Mouse (Mus musculus): ENCODE measurements around the gene Noc3l.
A peak's percentile ranks its signal among the peaks of the same experiment; 100 is the strongest.

DNA sequence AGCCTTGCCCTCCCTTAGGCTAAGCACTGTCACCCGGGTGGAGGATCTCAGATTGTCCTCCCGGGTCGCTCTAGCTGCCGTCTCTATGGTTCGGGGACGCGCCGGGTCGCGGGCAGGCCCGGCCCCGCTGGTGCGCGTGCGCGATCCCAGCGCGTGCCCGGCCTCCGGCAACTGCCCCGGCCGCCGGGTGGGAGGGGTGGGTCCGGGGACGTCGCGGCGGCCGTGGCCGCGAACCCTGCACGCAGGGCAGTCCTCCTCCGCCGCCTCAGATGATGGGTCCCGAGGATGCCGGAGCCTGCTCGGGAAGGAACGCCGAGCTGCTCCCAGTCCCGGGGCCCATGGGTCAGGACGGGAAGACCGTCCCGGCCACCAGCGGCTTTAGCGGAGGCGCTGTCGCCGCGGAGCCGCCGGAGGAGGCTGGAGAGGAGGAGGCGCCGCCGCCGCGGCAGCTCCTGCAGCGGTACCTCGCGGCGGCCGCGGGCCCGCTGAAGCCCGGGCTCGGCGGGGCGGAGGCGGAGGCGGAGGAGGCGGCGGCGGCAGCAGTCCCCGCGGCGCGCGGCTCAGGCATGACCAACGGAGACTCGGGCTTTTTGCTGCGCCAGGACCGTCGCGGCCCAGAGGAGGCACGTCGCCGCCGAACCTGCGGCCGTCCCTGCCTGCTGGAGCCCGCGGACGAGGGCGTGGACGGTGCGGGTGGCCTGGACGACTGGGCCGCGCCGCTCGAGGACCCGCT, 17.6 kb upstream of the Noc3l start, which contains the start of gene Tbc1d12:
- TF ChIP-seq CTCF (IDR thresholded peaks at IDR 0.05; ENCODE audit: borderline replicate concordance, control insufficient read depth, extremely low read depth, insufficient read depth, low read length, poor library complexity): 0 out of 2 replicates have a peak, but pooled peaks have one; percentile 13
- no peak for TF ChIP-seq POLR2A (IDR thresholded peaks at IDR 0.05; ENCODE audit: control insufficient read depth, extremely low read depth, insufficient read depth, low read length, poor library complexity)

Data from thymus, adult 2 months (tissue).